Mouse (Mus musculus) liver, embryonic 13.5 days (tissue): Measurements from ENCODE around the gene Wwox. TPM values are rescaled to one million over a fixed set of nuclear protein-coding genes. Genes with fewer than 3 reads are reported as not detected.

Experiments
- ATAC-seq: fragments of 200-750 bp; cut with Nextera tagmentation; 2 replicates; pipeline ENCODE4 v1.8.0; 2017; ENCODE audit warnings: low read depth, mild to moderate bottlenecking, moderate number of reproducible peaks, moderate library complexity
- DNase-seq: peaks from one replicate; pipeline ENCODE4 v3.0.0; 2022
- H3K27ac ChIP-seq: fragments of 300-500 bp; sonication (generic); 2 replicates; pipeline ENCODE4 v1.5.1; 2015; ENCODE audit warnings: moderate library complexity, mild to moderate bottlenecking, inconsistent platforms
- H3K27me3 ChIP-seq: fragments of 300-500 bp; sonication (generic); 2 replicates; pipeline ENCODE4 v1.6.1; 2015; ENCODE audit warnings: mild to moderate bottlenecking, inconsistent platforms
- H3K36me3 ChIP-seq: fragments of 300-500 bp; sonication (generic); 2 replicates; pipeline ENCODE4 v1.6.1; 2015; ENCODE audit warnings: mild to moderate bottlenecking, inconsistent platforms
- H3K4me1 ChIP-seq: fragments of 300-500 bp; sonication (generic); replicated peaks from 2 replicates; pipeline ENCODE4 v1.6.1; 2015; ENCODE audit warnings: inconsistent platforms
- H3K4me2 ChIP-seq: fragments of 300-500 bp; sonication (generic); 2 replicates; pipeline ENCODE4 v1.6.1; 2015; ENCODE audit warnings: inconsistent platforms, mild to moderate bottlenecking, moderate library complexity
- H3K4me3 ChIP-seq: fragments of 300-500 bp; sonication (generic); replicated peaks from 2 replicates; pipeline ENCODE4 v1.5.1; 2015; ENCODE audit warnings: mild to moderate bottlenecking, inconsistent platforms
- H3K9ac ChIP-seq: fragments of 300-500 bp; sonication (generic); 2 replicates; pipeline ENCODE4 v1.6.1; 2015; ENCODE audit warnings: mild to moderate bottlenecking, inconsistent platforms
- H3K9me3 ChIP-seq: fragments of 300-500 bp; sonication (generic); replicated peaks from 2 replicates; pipeline ENCODE4 v1.6.1; 2016; ENCODE audit warnings: inconsistent platforms
- WGBS: fragments of 180-500 bp; shearing (Covaris S2); methylation state at CpG from one replicate; pipeline ENCODE4 v1.1.7; 2015; ENCODE audit not compliant: insufficient replicate concordance; 5-methylcytosine and 5-hydroxymethylcytosine counted together
- polyA plus RNA-seq: library from polyadenylated mRNA; unstranded; fragments of >200 nt; fragmentation: Nextera tagmentation; extraction: Ambion mirVana; gene quantifications from 2 replicates; pipeline ENCODE4 v1.2.1, GENCODE M21; 2015

The Wwox gene
- polyA plus RNA-seq, 1 experiment from 2014 or later: 4.0 TPM

DNA sequence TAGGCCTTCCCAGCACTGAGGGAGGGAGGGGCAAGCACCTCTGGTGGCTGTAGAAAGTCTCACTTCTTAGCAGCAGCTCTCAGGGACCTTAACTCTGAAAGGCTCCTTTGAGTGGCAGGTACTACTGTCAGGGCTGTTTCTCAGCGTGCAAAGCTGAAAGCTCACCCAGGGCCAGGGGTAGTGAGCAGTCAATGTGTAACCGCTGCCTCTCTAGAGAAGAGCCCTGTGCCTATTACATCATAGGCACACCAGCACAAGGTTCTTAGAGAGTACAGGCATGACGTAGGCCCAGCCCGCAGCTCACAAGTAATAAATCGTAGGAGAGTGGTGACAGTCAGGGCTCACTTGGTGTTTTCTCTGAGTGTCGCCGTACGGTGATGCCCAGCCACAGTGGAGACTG is 545.0 kb downstream of the Wwox start:
- DNase-seq (no peak), ATAC-seq (no peak)
- Histone ChIP-seq H3K27me3 (no peaks in the 10 kb centered on the region), H3K9ac (no peak overlapping the region), H3K27ac (no peak overlapping the region), H3K36me3 (no peaks in the 10 kb centered on the region), H3K9me3 (no peaks in the 10 kb centered on the region), H3K4me3 (no peak overlapping the region), H3K4me1 (no peaks in the 10 kb centered on the region), H3K4me2 (no peak overlapping the region)
- 82% methylated on average over 8 of the region's 8 CpGs for WGBS

- no peak overlapping the region for H3K4me2 ChIP-seq
- no peaks in the 10 kb centered on the region for H3K36me3 ChIP-seq
- no peak overlapping the region for H3K27ac ChIP-seq
- DNase-seq (no peak), ATAC-seq (no peak)
- 24% methylated on average over 13 of the region's 13 CpGs for WGBS
- no peaks in the 10 kb centered on the region for H3K27me3 ChIP-seq
- H3K4me3 ChIP-seq: no peak overlapping the region
- H3K4me1 ChIP-seq: no peaks in the 10 kb centered on the region
- H3K9ac ChIP-seq: no peak overlapping the region
- H3K9me3 ChIP-seq: no peaks in the 10 kb centered on the region
Observed at GRCm38 (mm10) chr8:114985996-114986395, 546.5 kb downstream of the Wwox start.

GRCm38 (mm10) chr8:114986971-114987370 is 547.5 kb downstream of the Wwox start:
- no peaks in the 10 kb centered on the region for H3K4me1 ChIP-seq
- 67% methylated on average over 10 of the region's 10 CpGs for WGBS
- no peaks in the 10 kb centered on the region for H3K36me3 ChIP-seq
- no peaks in the 10 kb centered on the region for H3K27me3 ChIP-seq
- no peak overlapping the region for H3K27ac ChIP-seq
- H3K4me3 ChIP-seq: no peak overlapping the region
- H3K9me3 ChIP-seq: no peaks in the 10 kb centered on the region
- DNase-seq (no peak), ATAC-seq (no peak)
- H3K4me2 ChIP-seq: no peak overlapping the region
- H3K9ac ChIP-seq: no peak overlapping the region

- WGBS: 72% methylated on average over 13 of the region's 13 CpGs
- no peaks in the 10 kb centered on the region for H3K9me3 ChIP-seq
- no peak overlapping the region for H3K9ac ChIP-seq
- no peak for ATAC-seq
- H3K4me2 ChIP-seq: no peak overlapping the region
- DNase-seq: no peak
- no peaks in the 10 kb centered on the region for H3K4me1 ChIP-seq
- no peak overlapping the region for H3K27ac ChIP-seq
- H3K36me3 ChIP-seq: no peaks in the 10 kb centered on the region
- H3K4me3 ChIP-seq: no peak overlapping the region
- no peaks in the 10 kb centered on the region for H3K27me3 ChIP-seq
Observed at GRCm38 (mm10) chr8:114990865-114991613, 551.6 kb downstream of the Wwox start.

DNA sequence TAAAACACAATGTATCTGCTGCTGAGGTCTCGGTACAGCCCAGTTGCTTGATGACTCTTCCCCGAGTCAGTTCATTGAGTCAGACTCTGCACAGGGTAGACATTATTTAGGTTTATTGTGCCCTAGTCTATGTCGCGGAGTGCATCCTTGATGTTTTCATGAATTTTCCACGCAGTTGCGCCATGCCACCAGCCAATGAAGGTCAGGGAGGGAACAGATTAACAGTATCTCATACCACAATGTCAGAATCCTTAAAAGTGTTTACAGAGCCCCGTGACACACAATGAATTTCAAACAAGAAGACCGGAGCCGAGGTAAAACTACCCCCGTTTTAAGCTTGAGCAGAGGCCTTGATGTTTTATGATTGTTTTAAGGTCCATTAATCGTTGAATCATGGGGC is 561.3 kb downstream of the Wwox start:
- no peaks in the 10 kb centered on the region for H3K36me3 ChIP-seq
- H3K9me3 ChIP-seq: 0 out of 2 replicates have a peak, but pooled peaks cover 5% of the 10 kb centered on the region
- H3K27ac ChIP-seq: no peak overlapping the region
- 82% methylated on average over 11 of the region's 11 CpGs for WGBS
- ATAC-seq: no peak
- DNase-seq: no peak
- H3K4me1 ChIP-seq: no peaks in the 10 kb centered on the region
- H3K4me2 ChIP-seq: no peak overlapping the region
- H3K27me3 ChIP-seq: no peaks in the 10 kb centered on the region
- no peak overlapping the region for H3K9ac ChIP-seq
- no peak overlapping the region for H3K4me3 ChIP-seq

DNA sequence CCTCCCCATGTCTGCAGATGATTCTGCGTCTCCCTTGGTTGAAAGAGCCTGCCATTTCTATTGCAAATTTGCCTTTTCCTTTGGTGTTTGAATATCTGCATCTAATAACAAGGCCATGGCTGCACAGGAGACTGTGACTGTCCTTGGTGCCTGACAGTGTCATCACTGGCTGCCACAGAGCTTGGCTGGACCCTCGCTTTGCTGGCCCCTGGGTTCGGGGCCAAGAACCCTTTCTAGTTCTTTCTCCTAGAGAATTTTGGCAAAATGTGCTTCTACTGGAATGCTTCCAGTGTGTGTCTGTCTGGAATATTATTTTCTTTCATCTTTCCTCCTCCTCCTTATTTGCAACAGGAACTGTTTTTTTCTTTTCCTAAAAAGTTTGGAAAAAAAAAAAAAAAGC is 565.6 kb downstream of the Wwox start:
- no peaks in the 10 kb centered on the region for H3K27me3 ChIP-seq
- ATAC-seq (no peak), DNase-seq (no peak)
- 75% methylated on average over 3 of the region's 3 CpGs for WGBS
- no peaks in the 10 kb centered on the region for H3K4me1 ChIP-seq
- 0 out of 2 replicates have a peak, but pooled peaks cover 5% of the 10 kb centered on the region for H3K9me3 ChIP-seq
- H3K4me2 ChIP-seq: no peak overlapping the region
- no peak overlapping the region for H3K9ac ChIP-seq
- H3K36me3 ChIP-seq: no peaks in the 10 kb centered on the region
- no peak overlapping the region for H3K4me3 ChIP-seq
- H3K27ac ChIP-seq: no peak overlapping the region

DNA sequence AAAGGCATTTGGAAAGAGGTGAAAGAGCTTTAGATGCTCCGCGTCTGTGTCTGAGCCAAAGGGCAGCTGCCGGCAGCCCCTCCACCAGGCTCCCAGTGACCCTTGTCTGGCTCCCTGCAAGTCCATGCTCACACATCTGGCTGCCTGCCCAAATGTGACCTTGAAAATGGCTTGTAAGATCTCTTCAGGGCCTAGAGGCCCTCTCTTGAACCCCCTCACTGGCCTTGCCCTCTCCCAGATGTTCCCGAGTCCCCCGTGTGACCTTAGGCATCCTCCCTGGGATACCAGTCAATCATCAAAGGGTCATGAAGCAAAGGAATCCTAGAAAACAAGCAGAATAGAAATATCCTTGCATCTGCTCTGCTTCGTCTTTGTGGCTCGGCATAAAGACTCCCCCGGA is 567.1 kb downstream of the Wwox start:
- H3K27ac ChIP-seq: no peak overlapping the region
- DNase-seq (no peak), ATAC-seq (no peak)
- H3K27me3 ChIP-seq: no peaks in the 10 kb centered on the region
- no peak overlapping the region for H3K4me2 ChIP-seq
- H3K36me3 ChIP-seq: no peaks in the 10 kb centered on the region
- H3K4me1 ChIP-seq: no peaks in the 10 kb centered on the region
- H3K9ac ChIP-seq: no peak overlapping the region
- 72% methylated on average over 8 of the region's 8 CpGs for WGBS
- H3K4me3 ChIP-seq: no peak overlapping the region
- 0 out of 2 replicates have a peak, but pooled peaks cover 4% of the 10 kb centered on the region for H3K9me3 ChIP-seq

DNA sequence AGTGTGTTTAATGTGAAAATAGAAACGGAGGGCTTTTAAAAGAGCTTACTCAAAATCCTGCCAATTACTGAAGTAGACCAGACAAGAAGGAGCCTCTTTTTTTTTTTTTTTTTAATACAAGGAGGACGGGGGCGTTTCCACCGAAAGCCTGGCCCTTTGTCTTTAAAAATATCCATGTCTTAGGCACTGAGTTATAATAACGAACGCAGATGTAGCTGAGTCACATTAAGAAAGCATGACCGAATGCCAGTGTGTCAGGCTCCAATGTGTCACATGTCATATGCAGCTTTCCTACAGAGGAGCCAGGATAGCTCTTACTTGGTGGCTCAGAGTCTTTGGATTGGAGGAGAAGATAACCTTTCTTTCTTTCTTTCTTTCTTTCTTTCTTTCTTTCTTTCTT is 567.8 kb downstream of the Wwox start:
- 68% methylated on average over 7 of the region's 7 CpGs for WGBS
- Histone ChIP-seq H3K4me2 (no peak overlapping the region), H3K4me3 (no peak overlapping the region), H3K9ac (no peak overlapping the region), H3K36me3 (no peaks in the 10 kb centered on the region), H3K27me3 (no peaks in the 10 kb centered on the region), H3K9me3 (no peaks in the 10 kb centered on the region), H3K27ac (no peak overlapping the region), H3K4me1 (no peaks in the 10 kb centered on the region)
- DNase-seq (no peak), ATAC-seq (no peak)

GRCm38 (mm10) chr8:115008624-115009620 is 569.5 kb downstream of the Wwox start:
- no peak overlapping the region for H3K4me2 ChIP-seq
- no peaks in the 10 kb centered on the region for H3K27me3 ChIP-seq
- no peaks in the 10 kb centered on the region for H3K9me3 ChIP-seq
- no peak for ATAC-seq
- WGBS: 63% methylated on average over 9 of the region's 9 CpGs
- no peak for DNase-seq
- no peak overlapping the region for H3K27ac ChIP-seq
- no peak overlapping the region for H3K9ac ChIP-seq
- no peaks in the 10 kb centered on the region for H3K36me3 ChIP-seq
- H3K4me1 ChIP-seq: no peaks in the 10 kb centered on the region
- H3K4me3 ChIP-seq: no peak overlapping the region

GRCm38 (mm10) chr8:115009897-115010768 is 570.7 kb downstream of the Wwox start:
- Histone ChIP-seq H3K4me1 (no peaks in the 10 kb centered on the region), H3K4me2 (no peak overlapping the region), H3K4me3 (no peak overlapping the region), H3K9me3 (no peaks in the 10 kb centered on the region), H3K27ac (no peak overlapping the region), H3K36me3 (no peaks in the 10 kb centered on the region), H3K27me3 (no peaks in the 10 kb centered on the region), H3K9ac (no peak overlapping the region)
- no peak for ATAC-seq
- 37% methylated on average over 9 of the region's 9 CpGs for WGBS
- DNase-seq: no peak

GRCm38 (mm10) chr8:115010769-115011073 is 571.3 kb downstream of the Wwox start:
- H3K4me3 ChIP-seq: no peak overlapping the region
- no peaks in the 10 kb centered on the region for H3K27me3 ChIP-seq
- no peak overlapping the region for H3K9ac ChIP-seq
- no peaks in the 10 kb centered on the region for H3K4me1 ChIP-seq
- H3K27ac ChIP-seq: no peak overlapping the region
- H3K36me3 ChIP-seq: no peaks in the 10 kb centered on the region
- H3K4me2 ChIP-seq: no peak overlapping the region
- DNase-seq (no peak), ATAC-seq (no peak)
- no peaks in the 10 kb centered on the region for H3K9me3 ChIP-seq
- WGBS: 59% methylated on average over 9 of the region's 9 CpGs
